In genomic region chr4:8098084-8098483, GRCm38 (mm10) we compare ENCODE assay signal across 21 mouse cellular contexts.
DNase-seq lines count a peak whose midpoint lies in the region; ATAC-seq and TF ChIP-seq lines count a peak whose summit lies in the region.
"Had no signal": no experiment of that assay in that cellular context is flagged by ENCODE, and none has a peak within 500 bp of the region (broad histone marks: within the 10 kb centered on the region; RNA-seq: fewer than 3 reads in every experiment).

No protein-coding gene starts in this region.

- H3K4me3 ChIP-seq in CH12.LX (replicated peaks in 1 of 3; ENCODE audit: low read depth in 2 of 3, low read length in 2 of 3, poor library complexity in 1 of 3), result no peak overlapping the region
- H3K4me3 ChIP-seq in hindbrain, embryonic 16.5 days (ENCODE audit: low read length), result no peak overlapping the region
- H3K4me3 ChIP-seq in kidney, embryonic 15.5 days (replicated peaks), result no peak overlapping the region
- H3K4me3 ChIP-seq: heart, adult 2 months; limb, embryonic 13.5 days; megakaryocyte, embryonic 14.5 days had no signal

- TF ChIP-seq POLR2A in CH12.LX (IDR thresholded peaks at IDR 0.05; ENCODE audit: low read depth, low read length), result no peak

- TF ChIP-seq CTCF in CH12.LX (conservative IDR thresholded peaks at IDR 0.05 in 1 of 2, IDR thresholded peaks at IDR 0.05 in 1 of 2; ENCODE audit: low read depth in 2 of 2, low read length in 2 of 2), result no peak

- dilution Hi-C loops in CH12.LX (cut with MboI; ENCODE audit: extremely low pct_ligation_motif_present, extremely low pct_unique_long_range_greater_than_20kb, low sequenced_read_pairs), result no loop called here

- DNase-seq in frontal cortex, postnatal 10 days (ENCODE audit: low spot score in 2 of 2), result no peak
- DNase-seq in CH12.LX (ENCODE audit: extremely low read depth), result peak; percentile 4
- DNase-seq in ZHBTc4 (ENCODE audit: low read depth, low spot score), result peak; percentile 74
- DNase-seq in heart, adult 9 months (ENCODE audit: low spot score in 2 of 2), result no peak
- DNase-seq in cerebellum, postnatal 25 days, result no peak
- DNase-seq: B cell, adult 2 months; cerebellum, postnatal 14 days; gastrocnemius, postnatal 14 days; heart, adult 2 months; kidney, adult 8-10 months; kidney, postnatal 36 days; layer of hippocampus, adult 9-11 months; thymus, postnatal 25 days had no signal

- WGBS in hindbrain, embryonic 16.5 days, result 21% methylated on average over 4 of the region's 4 CpGs
- WGBS in kidney, embryonic 15.5 days, result 29% methylated on average over 4 of the region's 4 CpGs

- H3K9me3 ChIP-seq in CH12.LX (replicated peaks; ENCODE audit: low read length), result no peaks in the 10 kb centered on the region
- H3K9me3 ChIP-seq in hindbrain, embryonic 16.5 days (ENCODE audit: control insufficient read depth, low read length), result peaks cover 3% of the 10 kb centered on the region; the same call in 1 of the 2 replicates
- no peaks in the 10 kb centered on the region for H3K9me3 ChIP-seq in kidney, embryonic 15.5 days (replicated peaks)
- H3K9me3 ChIP-seq: megakaryocyte, embryonic 14.5 days had no signal

- H3K79me2 ChIP-seq in CH12.LX (replicated peaks; ENCODE audit: control insufficient read depth, extremely low read depth, insufficient read depth, poor library complexity, severe bottlenecking), result no peaks in the 10 kb centered on the region

- no peak overlapping the region for H3K9ac ChIP-seq in CH12.LX (ENCODE audit: insufficient read depth, low read depth)
- H3K9ac ChIP-seq in hindbrain, embryonic 16.5 days (ENCODE audit: low read depth, low read length), result no peak overlapping the region
- H3K9ac ChIP-seq in kidney, embryonic 15.5 days, result no peak overlapping the region
- H3K9ac ChIP-seq: limb, embryonic 13.5 days; liver, embryonic 14.5 days had no signal

- no peak overlapping the region for H3K27ac ChIP-seq in CH12.LX (ENCODE audit: insufficient read depth, low read depth)
- no peak overlapping the region for H3K27ac ChIP-seq in hindbrain, embryonic 16.5 days (ENCODE audit: low read depth, low read length)
- H3K27ac ChIP-seq in kidney, embryonic 15.5 days, result no peak overlapping the region
- H3K27ac ChIP-seq: heart, adult 2 months; limb, embryonic 13.5 days; liver, embryonic 14.5 days had no signal

- H3K36me3 ChIP-seq in CH12.LX (replicated peaks in 1 of 2; ENCODE audit: control insufficient read depth in 1 of 2, insufficient read depth in 1 of 2, low read length in 1 of 2), result no peaks in the 10 kb centered on the region
- no peaks in the 10 kb centered on the region for H3K36me3 ChIP-seq in hindbrain, embryonic 16.5 days (ENCODE audit: control insufficient read depth, insufficient read depth, low read length)
- H3K36me3 ChIP-seq in kidney, embryonic 15.5 days, result no peaks in the 10 kb centered on the region
- H3K36me3 ChIP-seq: limb, embryonic 13.5 days had no signal

- no peak for TF ChIP-seq RAD21 in CH12.LX (IDR thresholded peaks at IDR 0.05; ENCODE audit: low read depth, low read length)

- no peaks in the 10 kb centered on the region for H3K27me3 ChIP-seq in CH12.LX (replicated peaks)
- no peaks in the 10 kb centered on the region for H3K27me3 ChIP-seq in hindbrain, embryonic 16.5 days (replicated peaks; ENCODE audit: control insufficient read depth, insufficient read depth, low read length)
- no peaks in the 10 kb centered on the region for H3K27me3 ChIP-seq in kidney, embryonic 15.5 days
- H3K27me3 ChIP-seq: limb, embryonic 13.5 days; megakaryocyte, embryonic 14.5 days had no signal

- peak; percentile 41; the same call in 1 of the 2 replicates for ATAC-seq in frontal cortex, adult (ENCODE audit: low TSS enrichment)
- peak; percentile 14; the same call in 1 of the 2 replicates for ATAC-seq in hindbrain, embryonic 16.5 days
- ATAC-seq in kidney, embryonic 15.5 days (replicated peaks; ENCODE audit: low FRiP score), result no peak
- ATAC-seq: inflammation-experienced regulatory T-cells, adult 6 months; lung, postnatal 0 days had no signal

- H3K4me1 ChIP-seq in CH12.LX (ENCODE audit: control insufficient read depth in 1 of 2, insufficient read depth in 2 of 2), result peaks cover 0 to 6% of the 10 kb centered on the region in 2 experiments; a peak in 1 of 4 replicates
- no peaks in the 10 kb centered on the region for H3K4me1 ChIP-seq in hindbrain, embryonic 16.5 days (ENCODE audit: control insufficient read depth, insufficient read depth, low read depth, low read length)
- no peaks in the 10 kb centered on the region for H3K4me1 ChIP-seq in kidney, embryonic 15.5 days
- H3K4me1 ChIP-seq: limb, embryonic 13.5 days; megakaryocyte, embryonic 14.5 days had no signal

- in situ Hi-C loops in CH12.LX (cut with MboI; ENCODE audit: low pct_ligation_motif_present, low pct_unique_long_range_greater_than_20kb, low sequenced_read_pairs), result no loop called here

- H3K4me2 ChIP-seq in CH12.LX (ENCODE audit: insufficient read depth, low read depth, poor library complexity, severe bottlenecking), result no peak overlapping the region
- no peak overlapping the region for H3K4me2 ChIP-seq in hindbrain, embryonic 16.5 days (ENCODE audit: low read length)
- no peak overlapping the region for H3K4me2 ChIP-seq in kidney, embryonic 15.5 days
- H3K4me2 ChIP-seq: limb, embryonic 13.5 days had no signal

- TF ChIP-seq EP300 in CH12.LX (IDR thresholded peaks at IDR 0.05; ENCODE audit: low read length), result no peak

TF ChIP-seq in CH12.LX, 34 proteins besides CTCF, POLR2A, EP300 and RAD21:
- no peak for TF ChIP-seq MAZ (IDR thresholded peaks at IDR 0.05; ENCODE audit: low read depth, low read length)
- no peak for TF ChIP-seq JUND (conservative IDR thresholded peaks at IDR 0.05; ENCODE audit: low read depth, low read length)
- no peak for TF ChIP-seq KAT2A (IDR thresholded peaks at IDR 0.05; ENCODE audit: insufficient replicate concordance, low read length)
- no peak for TF ChIP-seq ZC3H11A (IDR thresholded peaks at IDR 0.05; ENCODE audit: low read depth, low read length)
- TF ChIP-seq TCF12 (IDR thresholded peaks at IDR 0.05; ENCODE audit: low read depth, low read length), result no peak
- TF ChIP-seq UBTF (IDR thresholded peaks at IDR 0.05; ENCODE audit: low read depth, low read length), result no peak
- no peak for TF ChIP-seq MXI1 (IDR thresholded peaks at IDR 0.05; ENCODE audit: low read depth, low read length)
- no peak for TF ChIP-seq HCFC1 (IDR thresholded peaks at IDR 0.05; ENCODE audit: low read depth, low read length)
- no peak for TF ChIP-seq CHD2 (IDR thresholded peaks at IDR 0.05; ENCODE audit: low read length)
- TF ChIP-seq SIN3A (IDR thresholded peaks at IDR 0.05; ENCODE audit: low read length), result no peak
- no peak for TF ChIP-seq CHD1 (IDR thresholded peaks at IDR 0.05; ENCODE audit: low read depth, low read length)
- no peak for TF ChIP-seq USF1 (IDR thresholded peaks at IDR 0.05; ENCODE audit: low read depth, low read length)
- no peak for TF ChIP-seq ZMIZ1 (IDR thresholded peaks at IDR 0.05; ENCODE audit: low read depth, low read length)
- no peak for TF ChIP-seq USF2 (conservative IDR thresholded peaks at IDR 0.05; ENCODE audit: low read depth, low read length)
- TF ChIP-seq BHLHE40 (IDR thresholded peaks at IDR 0.05; ENCODE audit: low read depth, low read length), result no peak
- no peak for TF ChIP-seq RCOR1 (conservative IDR thresholded peaks at IDR 0.05; ENCODE audit: low read depth, low read length)
- TF ChIP-seq IRF4 (IDR thresholded peaks at IDR 0.05; ENCODE audit: low read depth, low read length), result no peak
- TF ChIP-seq MYC (IDR thresholded peaks at IDR 0.05; ENCODE audit: low read depth, low read length), result no peak
- TF ChIP-seq E2F4 (IDR thresholded peaks at IDR 0.05; ENCODE audit: insufficient replicate concordance, low read depth, low read length), result no peak
- no peak for TF ChIP-seq ZNF384 (IDR thresholded peaks at IDR 0.05; ENCODE audit: low read depth, low read length)

Comparison
In these comparisons a context has a peak if more than half of its experiments do, and no peak if none do; other contexts are left out.
1. DNase-seq: peak in CH12.LX (single experiment) and ZHBTc4 (single experiment); none in frontal cortex, postnatal 10 days (0 of 2), heart, adult 9 months (0 of 2) and cerebellum, postnatal 25 days (0 of 2).